In the genomic region with DNA sequence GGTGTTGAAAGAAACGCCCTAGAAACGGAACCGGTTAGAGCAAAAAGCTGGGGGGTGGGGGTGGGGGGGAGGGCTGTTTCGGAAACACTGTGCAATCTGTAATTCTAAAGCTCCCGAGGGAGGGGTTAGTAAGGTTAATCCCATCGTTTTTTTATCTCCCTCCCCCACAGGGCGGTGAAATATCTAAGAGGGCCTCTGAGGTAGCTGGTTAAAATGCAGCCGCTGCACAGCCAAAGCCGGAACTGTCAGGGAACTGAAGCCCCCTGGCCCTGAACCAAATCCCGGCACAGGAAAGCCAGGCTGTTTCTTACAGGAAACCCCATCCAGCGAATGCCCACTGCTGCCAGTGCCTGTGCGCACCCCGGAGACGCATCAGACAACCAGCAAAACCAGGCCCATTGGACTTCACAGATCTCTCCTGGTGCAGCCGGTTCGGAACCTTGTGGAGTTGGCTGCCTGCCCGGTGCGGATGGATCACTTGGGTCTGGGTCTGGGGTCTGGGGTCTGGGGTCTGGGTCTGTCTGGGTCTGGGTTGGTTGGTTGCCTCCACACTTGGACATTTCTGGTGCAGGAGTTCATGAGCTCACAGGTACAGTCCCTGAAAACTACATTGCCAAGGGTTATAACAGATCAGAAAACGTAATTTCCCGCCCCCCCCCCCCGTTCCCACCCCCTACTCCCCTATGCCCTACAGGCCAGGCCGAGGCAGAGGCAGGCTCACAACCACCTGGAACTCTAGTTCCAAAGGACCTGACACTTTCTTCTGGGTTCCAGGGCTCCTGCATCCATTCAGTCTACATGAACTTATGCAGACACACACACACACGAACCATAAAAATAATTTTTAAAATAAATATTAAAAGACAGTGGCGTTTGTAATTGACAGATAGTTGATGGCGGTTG, we compare ENCODE assay signal across 8 mouse cellular contexts.
DNase-seq lines count a peak whose midpoint lies in the region; ATAC-seq and TF ChIP-seq lines count a peak whose summit lies in the region.

No protein-coding gene starts in this region.

- ATAC-seq in kidney, embryonic 14.5 days (ENCODE audit: low FRiP score, low TSS enrichment) = 0 out of 2 replicates have a peak, but pooled peaks have one; percentile 47

- H3K79me2 ChIP-seq in heart, adult 2 months (replicated peaks; ENCODE audit: control insufficient read depth, insufficient read depth, low read length) = no peaks in the 10 kb centered on the region

- peak overlapping the region; percentile 40 for H3K4me2 ChIP-seq in kidney, embryonic 14.5 days (replicated peaks; ENCODE audit: low read depth, low read length)

- peak overlapping the region; percentile 30; the same call in 1 of the 2 replicates for H3K4me3 ChIP-seq in heart, adult 2 months
- H3K4me3 ChIP-seq in kidney, embryonic 14.5 days (ENCODE audit: low read length) = peak overlapping the region; percentile 25

- 21% methylated on average over 25 of the region's 25 CpGs for WGBS in heart, adult 2 months
- WGBS in kidney, embryonic 14.5 days = 26% methylated on average over 25 of the region's 25 CpGs

- no peak for TF ChIP-seq POLR2A in heart, adult 2 months (IDR thresholded peaks at IDR 0.05; ENCODE audit: insufficient read depth, low read depth, low read length)

- no peaks in the 10 kb centered on the region for H3K4me1 ChIP-seq in heart, adult 2 months (ENCODE audit: control insufficient read depth, insufficient read depth, low read length)
- H3K4me1 ChIP-seq in kidney, embryonic 14.5 days (ENCODE audit: control insufficient read depth, insufficient read depth, low read length) = 0 out of 2 replicates have a peak, but pooled peaks cover 4% of the 10 kb centered on the region

- no peak for TF ChIP-seq CTCF in heart, adult 2 months (IDR thresholded peaks at IDR 0.05)

- DNase-seq in cerebellum, postnatal 4 days (ENCODE audit: low spot score in 2 of 2) = peak; percentile 27 to 72
- no peak for DNase-seq in cerebellum, adult 11-12 months
- DNase-seq in brain, adult 2 months (ENCODE audit: low read depth, low spot score) = peak; percentile 37
- DNase-seq in heart, adult 2 months = peak; percentile 8 to 22
- peak; percentile 62 for DNase-seq in lung, postnatal 10 days
- peak; percentile 73 for DNase-seq in right cerebral cortex, postnatal 4 days
- DNase-seq in spleen, adult 12 weeks (ENCODE audit: low spot score) = no peak

- peak overlapping the region; percentile 60 for H3K27ac ChIP-seq in heart, adult 2 months
- H3K27ac ChIP-seq in kidney, embryonic 14.5 days (ENCODE audit: low read depth, low read length) = no peak overlapping the region

- peak overlapping the region; percentile 54 for H3K9ac ChIP-seq in heart, adult 2 months (ENCODE audit: low read depth, low read length)
- H3K9ac ChIP-seq in kidney, embryonic 14.5 days (ENCODE audit: low read depth, low read length) = no peak overlapping the region; the same call in 1 of the 2 replicates

- no peak for TF ChIP-seq EP300 in heart, adult 2 months (IDR thresholded peaks at IDR 0.05; ENCODE audit: insufficient read depth, low read depth, low read length)

- H3K9me3 ChIP-seq in kidney, embryonic 14.5 days (ENCODE audit: control insufficient read depth, low read length) = no peaks in the 10 kb centered on the region

- H3K36me3 ChIP-seq in heart, adult 2 months (ENCODE audit: control insufficient read depth, insufficient read depth, low read length) = no peaks in the 10 kb centered on the region
- H3K36me3 ChIP-seq in kidney, embryonic 14.5 days (ENCODE audit: control insufficient read depth, insufficient read depth, low read length) = no peaks in the 10 kb centered on the region

- intact Hi-C loops in heart, adult 2 months (cut with DNase I) = no loop called here

- H3K27me3 ChIP-seq in heart, adult 2 months (ENCODE audit: control insufficient read depth, insufficient read depth, low read length) = no peaks in the 10 kb centered on the region
- H3K27me3 ChIP-seq in kidney, embryonic 14.5 days (ENCODE audit: control insufficient read depth, insufficient read depth, low read length) = no peaks in the 10 kb centered on the region

Comparison
In these comparisons a context has a peak if more than half of its experiments do, and no peak if none do; other contexts are left out.
1. DNase-seq: peak in cerebellum, postnatal 4 days (2 of 2), brain, adult 2 months (single experiment), heart, adult 2 months (2 of 2), lung, postnatal 10 days (single experiment) and right cerebral cortex, postnatal 4 days (single experiment); none in cerebellum, adult 11-12 months (single experiment) and spleen, adult 12 weeks (single experiment).